Mouse (Mus musculus) neural tube, embryonic 10.5 days (tissue): Measurements from ENCODE around the gene Zfp819.

ENCODE experiments used
- DNase-seq: peaks from one replicate; pipeline ENCODE4 v3.0.0-alpha.2; 2017; ENCODE audit warnings: low spot score; ENCODE audit errors: extremely low spot score

Gene Zfp819

DNA sequence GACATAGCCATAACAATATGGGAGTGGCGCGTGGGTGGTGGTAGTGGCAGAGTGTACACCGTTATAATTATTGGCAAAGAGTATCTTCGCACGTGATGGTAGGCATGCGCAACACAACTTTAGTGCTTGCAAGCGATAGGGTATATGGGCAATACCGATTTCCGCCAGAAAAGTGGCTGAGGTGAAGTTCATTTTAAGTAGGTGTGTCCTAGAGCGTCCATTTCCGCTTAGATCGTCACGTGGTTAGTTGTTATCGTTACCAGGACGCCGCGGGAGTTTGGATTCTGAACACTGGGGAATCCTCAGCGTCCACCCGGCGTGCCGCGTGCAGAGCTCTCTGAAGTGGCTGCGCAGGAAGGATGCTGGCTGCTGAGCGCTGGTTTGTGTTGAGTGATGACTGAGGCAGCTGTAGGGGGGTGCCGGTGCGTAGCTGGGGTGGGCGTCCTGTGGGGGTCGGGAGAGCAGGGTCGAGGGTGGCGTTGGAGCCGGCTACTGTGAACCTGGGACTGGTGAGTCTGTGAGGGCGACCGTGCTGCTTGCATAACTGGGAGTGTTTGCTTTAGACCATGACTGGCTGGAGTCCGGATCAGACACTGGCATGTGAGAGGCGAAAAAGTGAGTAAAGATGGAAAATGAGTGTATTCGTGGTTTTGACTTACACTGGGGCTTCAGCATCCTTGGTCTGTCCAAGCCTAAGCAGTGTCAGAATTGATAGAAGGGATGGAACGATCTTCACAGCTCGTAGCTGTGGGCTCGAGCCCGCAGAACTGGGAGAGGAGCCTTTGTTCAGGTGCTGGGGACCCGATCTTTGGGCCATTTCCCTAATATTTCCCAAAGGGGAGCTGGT is at the start of gene Zfp819:
Zfp819 (plus strand) TSS at position 274 of the 847 bp plus-strand sequence.
- peak; percentile 69 for DNase-seq

- peak; percentile 80 for DNase-seq
Measured at GRCm38 (mm10) chr7:43562006-43562633, 44.8 kb upstream of the Zfp819 start, which contains the start of gene Zfp658. Zfp658 (plus strand) TSS chr7:43562256.

DNA sequence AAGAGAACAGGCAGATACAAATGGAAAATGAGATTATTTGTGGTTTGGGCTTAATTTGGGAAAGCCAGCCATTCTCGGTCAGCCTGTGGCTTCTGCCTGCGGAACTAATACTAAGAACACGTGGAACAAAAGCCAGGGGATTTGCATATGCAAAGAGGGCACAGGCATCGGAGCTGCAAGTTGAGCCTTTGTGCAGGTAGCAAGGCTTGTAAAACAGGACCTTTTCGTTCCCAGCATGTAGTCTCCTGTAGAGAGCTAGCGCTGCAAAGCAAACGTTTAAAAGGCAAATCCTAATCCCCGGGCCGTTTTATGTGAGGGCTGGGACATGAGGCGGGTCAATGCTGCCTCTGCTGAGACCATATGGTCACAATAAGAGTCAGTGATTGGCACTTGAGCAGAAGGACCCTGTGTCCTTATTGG is 44.3 kb upstream of the Zfp819 start:
- DNase-seq: peak; percentile 50

DNA sequence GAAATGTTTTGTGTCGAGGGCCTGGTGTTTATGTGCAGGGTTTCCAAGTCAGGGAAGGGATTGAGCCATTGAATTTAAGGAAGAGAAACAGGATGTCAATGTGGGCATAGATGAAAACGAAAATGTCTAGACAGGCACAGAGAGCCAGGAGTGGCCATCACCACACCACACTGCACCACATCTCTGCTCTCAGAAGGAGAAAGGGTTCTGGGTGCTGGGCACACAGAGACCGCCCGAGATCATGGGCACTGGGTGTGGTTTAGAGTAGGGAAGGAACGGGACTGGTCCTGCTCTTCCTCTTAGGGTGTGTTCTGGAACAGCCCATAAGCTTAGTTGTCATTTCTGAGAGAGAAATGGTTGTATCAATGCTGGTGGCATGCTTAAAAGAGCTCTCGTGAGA is 43.7 kb upstream of the Zfp819 start:
- DNase-seq: no peak

- no peak for DNase-seq
Measured at GRCm38 (mm10) chr7:43571216-43571615, 35.8 kb upstream of the Zfp819 start.

- DNase-seq: peak; percentile 85
Measured at GRCm38 (mm10) chr7:43579440-43580171, 27.4 kb upstream of the Zfp819 start, which contains the start of gene Zfp719. Zfp719 (plus strand) TSS chr7:43579610.

DNA sequence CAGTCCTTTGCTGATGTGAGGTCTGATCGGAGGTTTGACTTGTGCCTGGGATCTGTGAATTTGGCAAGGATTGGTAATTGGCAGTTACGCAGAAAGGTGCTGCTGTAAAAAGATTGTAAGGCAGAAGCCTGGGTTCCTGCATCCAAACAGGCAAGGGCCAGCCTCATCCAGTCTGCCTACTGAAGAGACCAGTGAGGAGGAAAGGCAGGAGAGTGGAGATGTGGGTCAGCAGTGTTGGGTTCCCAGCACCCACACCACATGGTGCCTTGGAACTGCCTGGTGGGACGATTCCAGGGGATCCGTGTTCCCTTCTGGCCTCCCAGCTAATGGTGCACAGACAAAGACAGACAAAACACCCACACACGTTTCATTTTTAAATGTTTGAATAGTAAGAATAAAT is 26.4 kb upstream of the Zfp819 start:
- no peak for DNase-seq

- DNase-seq: no peak
Measured at GRCm38 (mm10) chr7:43584790-43585189, 22.2 kb upstream of the Zfp819 start.

DNA sequence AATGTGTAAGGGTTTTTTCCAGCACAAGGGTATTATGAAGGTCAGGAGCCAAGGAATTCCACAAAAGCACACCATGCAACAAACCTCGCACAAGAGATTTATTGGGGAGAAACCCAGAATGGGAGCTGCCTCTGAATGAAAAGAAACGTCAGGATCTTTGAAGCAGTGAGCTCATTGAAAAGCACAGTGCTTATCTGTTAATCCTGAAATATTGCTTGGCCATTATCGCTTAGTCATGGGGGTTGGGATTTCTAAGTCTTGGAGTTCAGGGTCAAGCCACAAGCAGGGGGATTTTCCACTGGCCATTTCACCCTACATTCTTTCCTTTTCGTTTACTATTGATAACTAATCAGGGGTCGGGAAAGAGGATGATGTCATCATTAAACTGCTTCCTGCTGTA is 5.1 kb upstream of the Zfp819 start:
- no peak for DNase-seq

- DNase-seq: no peak
Measured at GRCm38 (mm10) chr7:43607743-43608287, 846 bp downstream of the Zfp819 start.

DNA sequence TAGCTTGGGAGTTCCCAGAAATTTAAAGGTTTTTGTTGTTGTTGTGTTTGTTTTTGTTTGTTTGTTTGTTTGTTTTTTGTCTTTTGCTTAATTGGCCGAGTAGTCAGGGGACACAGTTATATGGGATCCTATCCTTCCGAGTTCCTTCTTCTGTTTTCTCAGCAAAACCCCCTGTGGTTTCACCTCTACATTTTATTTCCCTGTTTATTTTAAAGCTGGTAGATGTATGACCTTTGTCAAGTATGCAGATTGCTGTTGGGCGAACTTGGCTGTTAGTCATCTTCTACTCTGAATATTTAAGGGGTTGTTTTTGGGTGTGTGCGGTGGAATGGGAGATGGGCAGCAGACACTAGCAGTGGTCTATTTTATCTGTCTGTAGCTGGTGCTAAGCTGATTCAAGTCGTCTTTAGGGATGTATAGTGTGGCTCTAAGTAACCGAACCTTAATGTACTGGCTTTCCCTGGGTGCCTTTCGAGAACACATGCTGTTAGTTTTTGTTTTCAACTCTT is 1.4 kb downstream of the Zfp819 start:
- no peak for DNase-seq

GRCm38 (mm10) chr7:43613816-43614551 is 7.0 kb downstream of the Zfp819 start:
- no peak for DNase-seq

GRCm38 (mm10) chr7:43622927-43623326 is 16.0 kb downstream of the Zfp819 start:
- DNase-seq: no peak

DNA sequence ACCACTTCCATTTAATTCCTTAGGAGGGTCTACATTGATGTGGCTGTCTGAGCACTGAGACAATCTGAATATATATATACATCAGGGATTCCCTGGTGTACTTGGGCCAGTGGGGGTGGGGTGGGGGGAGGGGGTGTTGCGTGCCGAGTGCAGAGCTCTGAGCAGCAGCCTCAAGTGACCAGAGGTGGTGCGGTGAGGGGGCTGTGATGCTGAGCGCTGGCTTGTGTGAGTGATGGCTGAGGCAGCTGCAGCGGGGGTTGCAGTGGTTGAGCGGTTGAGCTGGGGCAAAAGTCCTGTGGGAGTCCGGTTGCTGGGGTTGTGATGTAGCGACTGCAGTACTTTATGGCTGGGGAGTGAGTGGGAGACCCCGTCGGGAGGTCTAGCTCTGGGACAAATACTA is 16.9 kb downstream of the Zfp819 start:
- DNase-seq: peak; percentile 32

- no peak for DNase-seq
Measured at GRCm38 (mm10) chr7:43625065-43625464, 18.1 kb downstream of the Zfp819 start.

DNA sequence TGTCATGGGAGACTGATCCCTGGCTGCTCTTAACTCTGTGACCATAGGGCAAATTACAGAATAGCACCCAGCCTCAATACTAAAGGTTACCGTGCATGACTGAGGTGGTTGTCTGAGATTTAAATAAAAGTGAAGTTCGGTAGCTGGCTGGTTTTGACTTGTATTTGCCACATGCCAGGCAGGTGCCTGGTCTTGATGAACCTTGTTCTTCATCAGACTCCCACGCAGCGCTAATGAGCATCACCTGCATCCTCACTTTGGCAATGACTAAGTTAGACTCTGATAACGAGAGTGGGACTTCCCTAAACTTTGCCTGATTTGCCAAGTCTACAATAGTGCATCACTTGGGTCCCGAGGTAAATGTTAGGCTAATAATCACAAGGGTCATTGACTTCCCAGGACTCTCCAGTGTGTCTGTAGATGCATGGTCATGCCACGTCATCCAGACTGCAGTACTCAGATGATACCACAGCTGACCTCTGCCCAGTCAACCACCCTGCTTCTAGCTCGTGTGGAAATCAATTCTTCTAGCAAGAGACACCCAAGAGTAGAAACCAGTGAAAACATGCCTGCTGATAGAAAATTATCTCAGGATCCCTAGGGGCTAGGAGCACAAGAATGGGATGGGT is 18.9 kb downstream of the Zfp819 start:
- no peak for DNase-seq

DNA sequence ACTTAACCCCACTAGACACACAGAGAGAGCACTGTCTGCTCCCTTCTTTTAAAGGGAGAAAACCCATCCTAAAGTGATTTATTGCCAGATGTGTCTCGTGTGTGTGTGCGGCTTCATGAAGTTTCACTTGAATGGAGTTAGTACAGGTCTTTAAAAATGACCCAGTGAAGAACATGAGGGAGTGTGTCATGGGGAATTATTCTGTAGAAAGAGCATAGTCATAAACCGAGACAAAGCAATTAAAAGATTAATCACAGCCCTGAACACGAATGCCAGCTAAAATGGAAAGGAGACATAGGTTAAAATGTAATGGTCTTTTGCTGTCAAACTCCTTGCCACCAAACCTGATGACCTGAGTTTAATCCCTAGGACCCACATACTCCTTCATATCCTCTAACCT is 27.0 kb downstream of the Zfp819 start:
- DNase-seq: no peak

GRCm38 (mm10) chr7:43634500-43634899 is 27.5 kb downstream of the Zfp819 start, which contains the start of gene Ceacam18:
Ceacam18 (plus strand) TSS chr7:43634707.
- no peak for DNase-seq

- DNase-seq: no peak
Measured at GRCm38 (mm10) chr7:43636194-43636593, 29.2 kb downstream of the Zfp819 start.

GRCm38 (mm10) chr7:43637118-43637517 is 30.1 kb downstream of the Zfp819 start:
- no peak for DNase-seq
